Mouse (Mus musculus): ENCODE results near the gene Gm10197.

DNA sequence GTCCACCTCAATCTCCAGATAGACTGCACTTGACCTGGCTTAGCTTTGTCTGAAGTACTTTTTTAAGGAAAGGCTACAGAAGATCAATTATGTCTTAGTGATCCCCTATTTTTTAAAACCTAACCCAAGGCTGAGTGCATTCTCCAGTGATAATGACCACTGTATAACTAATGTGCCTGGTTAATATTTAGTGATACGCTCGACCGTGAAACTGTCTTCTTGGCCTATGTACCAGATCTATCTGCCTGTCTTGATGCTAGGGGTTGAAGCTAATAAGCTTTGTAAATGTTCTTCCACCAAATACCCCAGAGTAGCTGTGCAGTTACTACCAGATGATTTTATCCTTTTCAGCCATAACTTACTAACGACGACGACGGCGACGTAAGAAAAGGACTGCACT is 4.2 kb upstream of the Gm10197 start:
- TF ChIP-seq TAL1 (IDR thresholded peaks at IDR 0.05; ENCODE audit: low read length), result no peak
- no peak for TF ChIP-seq GATA1 (IDR thresholded peaks at IDR 0.05; ENCODE audit: low read length)

Measured in erythroblast, embryonic 14.5 days (primary cell).